Mouse (Mus musculus) kidney, adult 11 months (tissue): ENCODE measurements around the gene Drosha.
"Not testable (repeated sequence)": the region's sequence is repeated elsewhere in the genome, so short reads cannot be mapped to it uniquely, and the experiment has no call there.

Experiments
- DNase-seq: peaks from one replicate; pipeline ENCODE4 v3.0.0; 2022

The Drosha gene

DNA sequence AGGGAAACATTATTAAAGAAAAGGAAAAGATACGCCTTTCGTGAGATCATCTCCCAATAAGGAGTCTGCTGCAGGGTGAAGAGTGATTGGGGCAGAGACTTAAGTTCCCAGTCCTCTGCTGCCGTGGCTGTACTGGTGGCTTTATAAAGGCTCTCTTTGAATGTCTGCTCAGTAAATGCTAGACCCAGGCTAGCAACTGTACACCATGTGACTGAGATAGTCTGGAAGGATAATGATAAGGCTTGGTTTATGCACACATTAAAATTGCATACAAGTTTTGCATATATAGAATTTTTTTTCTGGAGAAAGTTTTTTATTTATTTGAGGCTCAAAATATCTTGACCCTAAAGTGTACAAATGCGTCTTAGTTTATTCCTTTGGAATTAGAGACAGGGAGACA lies 63.7 kb downstream of the Drosha start:
- no peak for DNase-seq

DNA sequence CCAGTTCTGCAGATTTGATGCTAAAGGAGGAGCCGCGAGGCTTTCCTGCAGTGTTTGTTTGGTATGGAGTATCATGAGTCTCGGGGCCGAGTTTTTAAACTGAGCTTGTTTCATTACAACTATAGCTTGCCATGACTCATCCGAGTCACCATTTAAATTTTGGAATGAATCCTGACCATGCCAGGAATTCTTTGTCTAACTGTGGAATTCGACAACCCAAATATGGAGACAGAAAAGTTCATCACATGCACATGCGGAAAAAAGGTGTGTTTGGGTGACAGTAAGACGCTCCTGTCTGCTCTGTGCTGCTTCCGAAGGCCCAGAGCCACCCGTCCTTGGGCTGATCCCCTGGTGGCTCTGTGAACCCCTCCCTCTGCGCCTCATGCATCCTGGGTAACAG lies 65.3 kb downstream of the Drosha start:
- no peak for DNase-seq

DNA sequence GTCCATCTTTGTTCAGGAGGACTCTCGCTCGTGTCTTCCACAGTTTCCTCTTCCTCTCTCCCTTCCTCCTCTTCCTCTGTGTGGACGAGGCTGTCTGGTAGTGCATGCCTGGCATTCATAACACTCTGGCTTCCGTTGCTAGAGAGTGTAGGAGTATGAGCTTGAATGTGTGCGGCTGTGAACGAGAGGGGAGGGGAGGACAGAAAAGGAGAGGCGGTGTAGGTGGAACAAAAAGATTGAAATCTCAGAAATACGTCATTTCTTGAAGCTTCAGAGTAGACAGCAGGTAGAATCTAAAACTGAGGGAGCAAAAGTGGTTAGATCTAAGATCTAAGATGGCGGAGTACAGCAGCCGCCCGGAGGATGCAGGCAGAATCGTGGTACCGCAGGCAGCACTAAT lies 70.8 kb downstream of the Drosha start:
- no peak for DNase-seq

DNA sequence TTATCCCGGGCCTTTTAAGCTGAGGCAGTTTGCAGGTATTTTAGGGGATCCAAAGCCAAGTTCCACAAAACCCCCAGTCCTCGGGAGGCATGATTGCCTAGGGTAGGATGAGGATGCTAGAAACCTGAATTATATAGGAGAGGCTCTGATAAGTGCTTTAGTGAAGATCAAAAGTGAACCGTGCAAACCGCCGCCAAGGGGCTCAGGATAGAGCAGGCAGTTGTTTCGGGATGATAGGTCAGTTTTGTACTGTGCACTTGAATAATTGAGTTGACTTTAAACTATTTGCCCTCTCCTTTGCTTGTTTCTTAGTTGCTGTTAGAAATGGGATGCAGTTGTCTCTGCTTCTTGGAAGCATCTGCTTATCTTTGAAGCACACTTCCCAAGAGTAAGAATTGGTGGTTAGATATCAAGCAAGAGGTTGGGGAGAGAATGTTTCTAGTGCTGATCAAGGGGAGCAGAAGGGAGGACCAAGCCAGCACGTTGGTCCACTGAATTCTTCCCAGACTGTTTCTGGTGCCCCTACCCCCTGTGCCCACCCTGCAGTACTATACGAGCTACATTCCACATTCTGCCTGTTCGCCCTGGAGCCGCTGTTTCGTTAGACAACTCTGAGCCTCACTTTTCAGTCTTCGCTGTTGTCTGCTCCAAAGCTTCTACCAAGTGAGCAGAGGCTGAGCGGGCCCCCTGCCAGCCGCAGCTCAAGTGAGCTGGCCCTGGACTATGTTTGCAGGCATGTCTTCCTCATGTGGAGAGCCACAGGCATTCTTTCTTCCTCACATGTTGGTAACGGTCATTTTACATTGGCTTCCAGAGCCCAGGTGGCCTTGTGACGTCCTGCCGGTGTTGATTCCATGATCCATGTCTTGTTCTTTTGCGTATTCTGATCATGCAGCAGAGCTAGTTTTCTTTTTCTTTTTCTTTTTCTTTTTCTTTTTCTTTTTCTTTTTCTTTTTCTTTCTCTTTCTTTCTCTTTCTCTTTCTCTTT lies 71.7 kb downstream of the Drosha start:
- DNase-seq: no peak

DNA sequence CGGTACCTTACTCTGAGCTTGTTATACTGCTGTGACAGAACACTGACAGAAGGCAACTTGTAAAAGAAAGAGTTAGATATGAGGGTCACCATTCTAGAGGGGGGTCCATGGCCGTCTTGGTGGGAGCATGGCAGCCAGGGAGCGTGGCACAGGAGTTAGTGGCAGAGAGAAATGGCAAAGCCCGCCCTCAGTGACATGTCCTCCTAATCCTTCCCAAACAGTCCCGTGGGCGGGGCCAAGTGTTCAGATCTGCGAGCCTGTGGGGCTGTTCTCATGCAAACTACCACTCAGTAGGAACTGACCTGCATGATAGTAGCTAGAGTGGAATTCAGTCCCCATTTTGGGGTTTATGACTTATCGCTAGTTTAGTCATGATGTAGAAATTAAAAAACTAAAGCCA lies 73.2 kb downstream of the Drosha start:
- no peak for DNase-seq

DNA sequence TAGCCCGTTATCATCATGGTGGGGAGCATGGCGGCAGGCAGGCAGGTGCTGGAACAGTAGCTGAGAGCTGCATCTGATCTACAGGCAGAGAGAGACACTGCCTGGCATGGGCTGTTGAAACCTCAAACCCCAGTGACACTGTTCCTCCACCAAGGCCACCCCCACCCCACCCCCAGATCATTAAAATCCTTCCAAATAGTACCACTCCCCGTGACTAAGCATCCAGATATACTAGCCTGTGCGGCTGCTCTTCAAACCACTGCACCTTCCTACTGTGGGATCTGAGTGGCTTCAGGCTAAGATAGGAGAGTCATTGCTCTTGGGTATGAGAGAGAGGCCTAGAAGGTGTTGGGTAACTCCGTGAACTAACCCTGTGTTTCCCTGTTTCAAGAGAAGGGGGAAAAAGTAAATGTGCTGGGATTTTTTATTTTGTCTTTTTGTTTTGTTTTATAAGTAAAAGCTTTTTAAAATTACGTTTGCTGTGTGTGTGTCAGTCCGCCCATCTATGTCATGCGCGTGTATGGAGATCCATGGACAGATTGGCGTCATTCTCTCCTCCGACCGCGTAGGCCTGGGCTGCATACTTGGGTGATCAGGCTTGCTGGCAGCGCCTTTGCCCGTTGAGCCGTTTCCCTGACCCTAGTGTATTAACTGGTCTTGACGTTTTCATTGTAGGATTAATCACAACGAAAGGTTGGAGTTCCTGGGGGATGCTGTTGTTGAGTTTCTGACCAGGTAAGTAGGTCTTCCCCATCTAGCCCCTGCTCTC lies 76.0 kb downstream of the Drosha start:
- DNase-seq: no peak

DNA sequence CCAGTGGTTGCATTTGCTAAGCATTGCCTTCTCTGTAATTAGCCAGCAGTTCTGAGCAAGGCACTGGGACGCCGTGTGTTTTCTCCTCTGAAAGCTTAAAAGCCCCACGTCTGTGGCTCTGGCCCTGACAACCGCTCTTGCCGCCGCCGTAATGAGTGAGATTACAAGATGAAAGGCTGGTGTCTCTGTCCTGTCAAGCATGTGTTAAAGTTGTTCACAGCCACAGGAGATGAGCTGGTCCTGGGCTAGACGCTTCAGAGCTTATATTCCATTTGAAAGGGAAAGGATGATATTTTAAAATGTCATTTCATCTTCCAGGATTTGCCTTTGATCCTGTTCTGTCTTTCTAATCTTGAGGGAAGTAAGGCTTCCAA lies 76.6 kb downstream of the Drosha start:
- DNase-seq: no peak

DNA sequence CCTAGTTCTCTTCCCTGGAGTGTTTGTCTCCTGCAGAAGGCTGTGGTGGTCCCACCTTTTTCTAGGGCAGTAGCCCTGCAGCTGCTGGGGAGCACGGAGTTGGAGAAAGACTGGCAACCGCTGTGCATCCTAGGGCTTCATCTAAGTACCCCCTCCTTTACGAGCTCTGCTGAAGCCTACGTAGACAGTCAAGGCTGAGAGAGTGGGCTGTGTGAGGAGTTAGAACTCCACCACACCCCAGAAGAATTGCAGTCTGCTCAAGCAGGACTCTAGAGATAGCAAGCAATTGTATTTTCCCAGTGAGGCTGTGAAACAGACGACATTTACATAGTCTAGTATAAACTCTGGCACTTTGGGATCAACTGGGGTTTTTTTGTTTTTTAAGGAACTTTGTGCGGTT lies 79.8 kb downstream of the Drosha start:
- DNase-seq: no peak

DNA sequence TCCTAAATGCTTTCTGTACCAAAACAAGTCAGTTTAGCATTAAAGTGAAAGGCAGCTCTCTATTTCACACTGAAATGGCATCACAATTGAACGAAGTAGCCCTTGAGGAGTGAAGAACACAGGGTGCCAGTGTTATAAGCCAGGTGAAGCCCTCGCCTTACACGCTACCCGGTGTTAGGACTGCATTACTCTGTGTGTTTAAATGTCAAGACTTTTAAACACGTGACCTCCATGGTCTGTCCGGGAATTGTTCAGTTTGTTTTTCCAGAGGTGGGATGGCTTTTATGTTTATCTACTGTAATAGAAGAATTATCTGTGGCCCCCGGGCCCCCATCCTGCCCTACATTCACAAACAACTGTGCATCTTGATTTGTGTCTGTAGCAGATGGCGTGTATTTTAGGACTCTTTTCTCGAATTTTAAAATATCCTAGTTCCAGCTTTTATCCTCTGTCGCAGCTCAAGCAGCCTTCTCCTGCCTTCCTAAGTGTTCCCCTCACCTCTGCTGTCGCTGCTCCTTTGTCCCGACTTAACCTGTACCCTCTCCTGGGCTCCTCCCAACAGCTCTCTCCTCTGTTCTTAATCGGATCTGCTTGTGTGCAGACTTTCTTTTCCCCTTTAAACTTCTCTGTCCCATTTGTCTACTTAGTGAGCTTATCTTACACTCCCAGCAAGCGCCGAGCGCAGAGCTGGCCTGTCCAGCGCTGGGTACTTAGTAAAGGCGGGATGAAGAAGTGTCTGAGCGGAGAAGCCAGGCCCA lies 83.5 kb downstream of the Drosha start:
- DNase-seq: no peak

DNA sequence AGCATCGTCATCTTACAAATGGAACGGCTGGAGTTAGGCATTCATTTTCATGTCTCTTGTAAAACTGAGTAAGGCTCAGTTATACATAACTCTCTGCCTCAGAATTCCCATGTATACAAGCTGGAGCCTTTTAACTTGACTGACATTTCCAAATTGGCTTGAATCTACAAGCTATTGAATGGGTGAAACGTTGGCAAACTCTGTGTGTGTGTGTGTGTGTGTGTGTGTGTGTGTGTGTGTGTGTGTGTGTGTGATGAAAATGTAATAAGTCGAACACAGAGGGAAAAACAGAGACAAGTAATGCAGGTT lies 84.1 kb downstream of the Drosha start:
- DNase-seq: no peak

DNA sequence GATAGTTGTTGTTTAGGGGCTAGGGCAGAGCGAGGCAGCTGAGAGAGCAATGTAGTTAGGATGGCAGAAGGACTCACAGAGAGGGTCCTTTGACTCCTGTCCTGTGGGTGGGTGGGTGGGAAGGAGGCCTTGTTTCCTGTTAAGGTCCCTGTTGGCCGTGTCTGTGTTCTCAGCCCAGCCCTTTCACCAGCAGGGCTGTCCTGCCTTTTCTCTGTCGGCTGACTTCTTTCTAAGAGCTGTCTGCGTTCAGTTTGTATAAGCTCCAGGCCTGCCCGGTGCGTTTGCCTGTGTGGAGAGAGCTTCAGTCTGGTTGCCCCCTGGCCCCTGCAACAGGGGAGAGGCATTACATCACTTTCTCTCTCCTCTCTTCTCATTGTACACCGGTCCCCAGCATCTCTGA lies 84.6 kb downstream of the Drosha start:
- no peak for DNase-seq

DNA sequence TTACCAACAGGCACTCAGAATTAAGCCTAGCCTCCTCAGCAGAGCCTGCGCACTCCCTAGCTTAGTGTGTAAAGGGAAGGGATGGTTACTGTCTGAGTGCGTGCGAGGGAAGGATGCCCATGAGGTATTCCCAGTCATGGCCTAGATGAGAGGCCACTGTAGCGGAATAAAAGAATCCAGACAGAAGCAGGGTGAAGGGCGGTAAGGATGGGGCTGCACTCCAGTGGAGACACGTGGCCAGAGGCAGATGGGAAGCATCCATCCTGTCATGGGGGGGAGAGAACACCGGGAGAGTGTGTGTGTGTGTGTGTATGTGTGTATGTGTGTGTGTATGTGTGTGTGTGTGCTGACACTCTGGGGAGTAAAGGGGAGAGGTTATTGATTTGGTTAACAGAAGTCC lies 86.5 kb downstream of the Drosha start:
- no peak for DNase-seq

DNA sequence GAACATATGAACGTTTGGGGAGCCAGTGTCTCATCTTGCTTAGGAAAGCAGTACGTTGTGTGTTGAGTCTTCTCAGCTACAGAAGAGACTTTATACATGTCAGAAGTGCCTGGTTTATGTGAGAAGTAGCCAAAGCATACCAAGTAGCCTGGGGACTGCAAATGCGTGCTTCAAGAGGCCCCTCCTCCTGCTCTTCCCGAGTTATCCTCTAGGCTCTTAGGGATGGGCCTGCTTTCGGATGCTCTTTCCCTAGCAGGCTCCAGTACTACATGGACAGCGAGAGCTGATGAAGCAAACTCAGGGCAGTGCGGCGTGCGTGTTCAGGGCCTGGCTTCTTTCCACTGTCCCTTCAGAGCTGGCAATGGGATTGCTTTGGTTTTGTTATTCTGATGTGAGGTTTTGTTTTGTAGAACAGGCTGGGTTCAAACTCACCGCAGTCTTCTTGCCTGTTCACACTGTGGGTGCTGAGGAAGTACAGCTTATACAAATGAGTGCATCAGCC lies 91.8 kb downstream of the Drosha start:
- DNase-seq: no peak

DNA sequence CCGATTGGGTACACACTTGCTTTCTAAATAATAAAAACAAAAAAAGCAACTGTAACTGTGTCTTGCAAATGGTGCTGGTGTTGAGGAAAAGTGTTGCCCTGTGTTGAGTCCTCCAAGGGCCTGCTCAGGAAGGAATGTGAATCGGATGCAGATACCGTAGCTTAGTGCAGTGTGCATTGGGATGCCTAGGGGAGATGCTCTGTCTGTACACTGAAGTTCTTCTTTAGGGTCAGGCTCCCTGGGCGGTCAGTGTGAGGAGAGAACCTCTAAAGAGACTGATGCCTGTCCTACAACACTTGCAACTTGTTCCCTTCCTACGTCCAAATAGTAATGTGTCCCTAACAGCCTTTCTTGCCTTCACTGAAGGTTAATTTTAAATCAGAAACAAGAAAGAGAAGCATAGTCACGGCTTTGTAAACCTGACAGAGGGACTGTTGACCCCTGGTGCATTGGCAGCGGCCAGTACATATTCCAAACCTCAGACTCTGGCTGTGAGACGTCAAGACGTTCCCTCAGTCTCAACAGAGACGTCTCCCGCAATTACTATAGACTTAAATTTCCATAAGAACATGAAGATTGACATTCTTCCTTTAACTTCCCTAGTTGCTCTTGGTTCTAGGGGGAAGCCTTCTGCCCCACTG lies 94.8 kb downstream of the Drosha start:
- peak; percentile 51 for DNase-seq

DNA sequence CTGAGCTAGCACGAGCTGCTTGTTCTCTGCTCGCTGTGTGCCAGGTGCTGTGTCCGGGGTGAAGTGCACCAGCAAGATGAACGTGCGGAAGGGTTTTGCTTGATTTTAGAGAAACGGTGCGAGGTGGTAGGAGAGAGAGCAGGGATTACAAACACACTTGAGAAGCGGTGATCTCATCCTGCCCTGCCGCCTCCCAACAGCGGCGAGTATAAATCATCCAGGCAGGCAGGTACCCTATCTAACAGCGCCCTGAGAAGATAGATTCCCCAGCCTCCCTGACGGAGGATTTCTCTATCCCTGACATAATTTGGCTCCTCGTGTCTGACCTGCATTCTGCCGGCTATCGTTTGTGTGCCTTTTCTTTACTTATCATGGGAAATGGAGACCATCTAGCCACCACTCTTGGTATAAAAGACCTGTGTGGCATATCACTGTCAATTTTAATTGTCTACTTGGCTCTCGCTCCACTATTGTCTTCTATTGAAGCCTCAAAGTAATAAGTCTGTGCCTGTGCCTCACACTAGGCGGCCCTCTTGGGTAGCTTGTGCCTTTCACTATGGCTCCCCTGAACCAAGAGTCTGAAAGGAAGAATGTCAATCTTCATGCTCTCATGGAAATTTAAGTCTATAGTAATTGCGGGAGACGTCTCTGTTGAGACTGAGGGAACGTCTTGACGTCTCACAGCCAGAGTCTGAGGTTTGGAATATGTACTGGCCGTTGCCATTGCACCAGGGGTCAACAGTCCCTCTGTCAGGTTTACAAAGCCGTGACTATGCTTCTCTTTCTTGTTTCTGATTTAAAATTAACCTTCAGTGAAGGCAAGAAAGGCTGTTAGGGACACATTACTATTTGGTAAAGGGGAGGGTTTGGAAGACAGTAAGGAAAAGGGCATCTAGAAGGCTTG lies 95.6 kb downstream of the Drosha start:
- peak; percentile 27 for DNase-seq

DNA sequence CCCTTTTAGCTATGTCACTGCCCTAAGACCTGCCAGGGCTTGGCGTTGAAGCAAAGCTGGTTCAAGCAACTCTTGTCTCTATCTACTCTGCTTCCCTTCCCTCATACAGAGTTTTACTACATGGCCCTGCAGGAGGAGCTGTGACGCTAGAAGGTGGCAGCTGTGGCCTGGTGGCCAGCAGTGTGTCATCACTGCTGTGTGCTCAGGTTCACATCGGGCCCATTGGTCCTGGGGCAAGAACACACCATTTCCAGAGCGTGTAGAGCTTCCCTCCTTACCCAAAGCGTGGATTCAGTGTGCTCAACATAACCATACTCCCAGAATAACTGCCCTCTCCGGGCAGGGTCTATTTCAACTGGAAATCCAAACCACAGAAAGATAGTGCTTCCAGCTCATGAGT lies 97.3 kb downstream of the Drosha start:
- no peak for DNase-seq

DNA sequence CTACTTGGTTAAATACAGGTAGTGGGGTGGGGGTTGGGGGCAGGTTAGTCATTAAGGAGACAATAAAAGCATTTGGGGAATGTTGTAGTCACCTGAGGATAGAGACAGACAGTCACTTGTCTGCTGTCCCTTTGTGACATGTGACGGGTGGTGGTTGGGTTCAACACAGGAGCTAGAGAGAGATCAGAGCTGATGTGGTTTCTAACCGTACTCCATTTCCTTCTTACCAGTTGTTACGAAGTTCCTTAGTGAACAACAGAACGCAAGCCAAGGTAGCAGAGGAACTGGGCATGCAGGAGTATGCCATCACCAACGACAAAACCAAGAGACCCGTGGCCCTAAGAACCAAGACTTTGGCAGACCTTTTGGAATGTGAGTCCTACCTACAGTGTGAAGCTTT lies 99.2 kb downstream of the Drosha start:
- DNase-seq: no peak

DNA sequence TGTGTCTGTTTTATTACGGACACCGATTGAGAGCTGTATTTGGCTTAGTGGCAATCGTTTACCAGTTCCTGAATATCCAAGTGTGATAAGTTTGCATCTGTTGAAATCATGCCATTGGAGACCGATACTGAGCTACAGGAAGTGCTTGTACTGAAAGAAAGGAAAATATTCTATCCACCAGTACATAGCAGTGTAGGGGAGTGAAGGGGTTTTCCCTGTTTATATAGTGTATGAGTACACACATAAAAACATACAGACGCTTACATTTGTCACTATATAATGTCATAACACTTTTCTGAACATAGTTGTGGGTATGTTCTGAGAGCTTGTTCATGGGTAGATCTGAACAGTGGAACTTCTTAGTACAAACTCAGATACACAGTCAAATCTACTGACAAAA lies 106.9 kb downstream of the Drosha start:
- no peak for DNase-seq

DNA sequence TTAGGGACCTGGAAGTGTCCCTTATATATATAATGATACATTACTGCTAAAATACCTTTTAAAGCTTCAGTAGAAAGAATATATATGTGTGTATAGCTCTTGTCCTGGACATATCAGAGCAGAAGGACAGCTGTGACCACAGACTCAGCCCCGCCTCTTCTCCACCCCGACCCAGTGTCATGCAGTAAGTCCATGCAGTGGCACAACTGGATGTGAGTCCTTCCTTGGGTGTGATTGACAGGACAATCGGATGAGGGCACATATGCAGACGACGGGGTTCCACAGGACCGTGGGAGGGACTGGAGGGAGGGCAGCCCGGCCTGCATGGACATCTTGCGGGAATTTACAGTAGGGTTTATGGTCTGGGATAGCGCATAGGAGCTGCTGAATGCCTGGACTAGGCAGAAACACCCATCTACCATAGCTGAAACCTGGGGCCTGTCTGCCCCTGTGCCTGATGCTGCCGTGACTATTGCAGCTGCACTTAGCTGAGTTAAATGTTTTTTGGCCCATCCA lies 111.7 kb downstream of the Drosha start:
- DNase-seq: no peak

DNA sequence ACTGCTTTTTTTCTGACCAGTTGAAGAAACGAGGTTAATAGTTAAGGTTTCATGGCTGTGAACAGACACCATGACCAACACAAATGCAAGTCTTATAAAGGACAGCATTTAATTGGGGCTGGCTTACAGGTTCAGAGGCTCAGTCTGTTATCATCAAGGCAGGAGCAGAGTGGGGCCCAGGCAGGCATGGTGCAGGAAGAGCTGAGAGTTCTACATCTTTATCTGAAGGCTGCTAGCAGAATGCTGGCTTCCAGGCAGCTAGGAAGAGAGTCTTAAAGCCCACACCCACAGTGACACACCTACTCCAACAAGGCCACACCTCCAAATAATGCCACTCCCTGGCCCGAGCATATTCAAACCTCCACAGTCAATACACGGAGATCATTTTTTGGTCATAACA lies 112.7 kb downstream of the Drosha start:
- DNase-seq: not testable (repeated sequence)

DNA sequence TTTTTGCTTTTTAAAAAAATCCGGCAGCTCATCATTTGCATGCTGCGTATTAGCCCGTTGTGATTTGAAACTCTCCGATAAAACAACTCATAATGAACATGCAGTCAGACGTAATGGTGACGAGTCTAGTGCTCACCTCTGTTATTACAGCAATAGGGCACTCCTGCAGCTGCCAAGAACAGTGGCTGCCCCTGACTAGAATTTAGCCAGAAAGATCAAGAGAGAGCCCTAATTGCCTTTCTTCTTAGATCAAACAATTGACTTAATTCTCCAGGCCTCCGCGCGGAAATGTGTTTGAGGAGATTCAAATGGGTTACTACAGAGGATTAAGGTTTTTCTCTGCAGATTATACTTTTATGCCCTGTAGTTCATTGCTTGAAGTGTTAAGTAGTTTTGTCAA lies 116.5 kb downstream of the Drosha start:
- DNase-seq: no peak
